Mouse (Mus musculus) hindbrain, embryonic 10.5 days (tissue): ENCODE results near the gene Adcy5. TPM values are rescaled to one million over a fixed set of nuclear protein-coding genes. Genes with fewer than 3 reads are reported as not detected.

Source experiments
- DNase-seq: peaks from one replicate; pipeline ENCODE4 v3.0.0-alpha.2; 2017; ENCODE audit warnings: low spot score
- H3K27ac ChIP-seq: fragments of 300-500 bp; sonication (generic); 2 replicates; pipeline ENCODE4 v1.5.1; 2016; ENCODE audit warnings: mild to moderate bottlenecking, moderate library complexity
- H3K27me3 ChIP-seq: fragments of 300-500 bp; sonication (generic); 2 replicates; pipeline ENCODE4 v1.6.1; 2016; ENCODE audit warnings: mild to moderate bottlenecking; ENCODE audit not compliant: poor library complexity, insufficient read depth, severe bottlenecking
- H3K36me3 ChIP-seq: fragments of 300-500 bp; sonication (generic); 2 replicates; pipeline ENCODE4 v1.6.1; 2016; ENCODE audit warnings: mild to moderate bottlenecking, moderate library complexity
- H3K4me1 ChIP-seq: fragments of 300-500 bp; sonication (generic); replicated peaks from 2 replicates; pipeline ENCODE4 v1.6.1; 2016; ENCODE audit warnings: mild to moderate bottlenecking
- H3K4me3 ChIP-seq: fragments of 300-500 bp; sonication (generic); 2 replicates; pipeline ENCODE4 v1.5.1; 2016; ENCODE audit warnings: mild to moderate bottlenecking, moderate library complexity
- H3K9me3 ChIP-seq: fragments of 300-500 bp; sonication (generic); 2 replicates; pipeline ENCODE4 v1.6.1; 2016; ENCODE audit warnings: mild to moderate bottlenecking, moderate library complexity
- WGBS: fragments of 180-500 bp; shearing (Covaris S2); methylation state at CpG from one replicate; pipeline ENCODE4 v1.1.7; 2016; 5-methylcytosine and 5-hydroxymethylcytosine counted together
- polyA plus RNA-seq: library from polyadenylated mRNA; unstranded; fragments of >200 nt; fragmentation: Nextera tagmentation; extraction: Ambion mirVana; gene quantifications from 2 replicates; pipeline ENCODE4 v1.2.1, GENCODE M21; 2016

The Adcy5 gene
- polyA plus RNA-seq = 0.80 and 1.9 TPM in 2 replicates

GRCm38 (mm10) chr16:35154641-35155390, at the start of gene Adcy5:
TSS of gene Adcy5 (plus strand) at chr16:35154877.
- under 1% methylated on average over 91 of the region's 104 CpGs for WGBS
- H3K27ac ChIP-seq = peak within 1 kb of the TSS; percentile 86
- no peaks in the 10 kb centered on the region for H3K9me3 ChIP-seq
- H3K4me1 ChIP-seq = peaks cover 53% of the 10 kb centered on the region
- DNase-seq = peak; percentile 72
- peaks cover 89% of the 10 kb centered on the region for H3K27me3 ChIP-seq
- no peaks in the 10 kb centered on the region for H3K36me3 ChIP-seq
- peak within 1 kb of the TSS; percentile 77 for H3K4me3 ChIP-seq

GRCm38 (mm10) chr16:35107985-35108384, 46.7 kb upstream of the Adcy5 start:
- peaks cover 34% of the 10 kb centered on the region for H3K36me3 ChIP-seq
- H3K27ac ChIP-seq = no peak overlapping the region
- no peaks in the 10 kb centered on the region for H3K27me3 ChIP-seq
- 65% methylated on average over 6 of the region's 6 CpGs for WGBS
- no peaks in the 10 kb centered on the region for H3K9me3 ChIP-seq
- DNase-seq = peak; percentile 18
- H3K4me3 ChIP-seq = no peak overlapping the region
- H3K4me1 ChIP-seq = peaks cover 17% of the 10 kb centered on the region

- WGBS = 59% methylated on average over 8 of the region's 8 CpGs
- no peak overlapping the region for H3K27ac ChIP-seq
- H3K27me3 ChIP-seq = no peaks in the 10 kb centered on the region
- peaks cover 17% of the 10 kb centered on the region for H3K4me1 ChIP-seq
- no peaks in the 10 kb centered on the region for H3K9me3 ChIP-seq
- no peak for DNase-seq
- H3K4me3 ChIP-seq = no peak overlapping the region
- peaks cover 25% of the 10 kb centered on the region for H3K36me3 ChIP-seq
Measured at GRCm38 (mm10) chr16:35109156-35109555, 45.5 kb upstream of the Adcy5 start.

- H3K36me3 ChIP-seq = peaks cover 19% of the 10 kb centered on the region
- H3K4me3 ChIP-seq = no peak overlapping the region
- H3K9me3 ChIP-seq = no peaks in the 10 kb centered on the region
- WGBS = 42% methylated on average over 7 of the region's 7 CpGs
- DNase-seq = peak; percentile 37
- 0 out of 2 replicates have a peak overlapping the region, but pooled peaks have one; percentile 41 for H3K27ac ChIP-seq
- H3K4me1 ChIP-seq = peaks cover 17% of the 10 kb centered on the region
- no peaks in the 10 kb centered on the region for H3K27me3 ChIP-seq
Measured at GRCm38 (mm10) chr16:35109656-35110291, 44.9 kb upstream of the Adcy5 start.

GRCm38 (mm10) chr16:35110410-35111142, 44.1 kb upstream of the Adcy5 start:
- H3K4me1 ChIP-seq = peaks cover 17% of the 10 kb centered on the region
- no peak overlapping the region for H3K4me3 ChIP-seq
- WGBS = 26% methylated on average over 10 of the region's 10 CpGs
- H3K36me3 ChIP-seq = peaks cover 16% of the 10 kb centered on the region
- DNase-seq = peak; percentile 92
- H3K27ac ChIP-seq = peak overlapping the region; percentile 60
- no peaks in the 10 kb centered on the region for H3K27me3 ChIP-seq
- no peaks in the 10 kb centered on the region for H3K9me3 ChIP-seq

GRCm38 (mm10) chr16:35111143-35111620, 43.5 kb upstream of the Adcy5 start:
- DNase-seq = peak; percentile 29
- no peaks in the 10 kb centered on the region for H3K27me3 ChIP-seq
- 63% methylated on average over 8 of the region's 8 CpGs for whole genome bisulfite sequencing
- no peak overlapping the region for H3K4me3 ChIP-seq
- peaks cover 11% of the 10 kb centered on the region for H3K36me3 ChIP-seq
- no peaks in the 10 kb centered on the region for H3K9me3 ChIP-seq
- peaks cover 17% of the 10 kb centered on the region for H3K4me1 ChIP-seq
- peak overlapping the region; percentile 60 for H3K27ac ChIP-seq

- DNase-seq = no peak
- H3K4me1 ChIP-seq = peaks cover 17% of the 10 kb centered on the region
- H3K36me3 ChIP-seq = no peaks in the 10 kb centered on the region
- WGBS = 85% methylated on average over 5 of the region's 5 CpGs
- no peaks in the 10 kb centered on the region for H3K27me3 ChIP-seq
- H3K9me3 ChIP-seq = no peaks in the 10 kb centered on the region
- no peak overlapping the region for H3K4me3 ChIP-seq
- H3K27ac ChIP-seq = no peak overlapping the region
Measured at GRCm38 (mm10) chr16:35113496-35113895, 41.2 kb upstream of the Adcy5 start.

GRCm38 (mm10) chr16:35116328-35116956, 38.2 kb upstream of the Adcy5 start:
- Histone ChIP-seq H3K4me3 (no peak overlapping the region), H3K27me3 (no peaks in the 10 kb centered on the region), H3K9me3 (peaks cover 8% of the 10 kb centered on the region), H3K36me3 (no peaks in the 10 kb centered on the region), H3K4me1 (no peaks in the 10 kb centered on the region; the same call in 1 of the 2 replicates), H3K27ac (no peak overlapping the region)
- no peak for DNase-seq
- WGBS = 91% methylated on average over 7 of the region's 7 CpGs

GRCm38 (mm10) chr16:35117436-35117835, 37.2 kb upstream of the Adcy5 start:
- Histone ChIP-seq H3K4me1 (no peaks in the 10 kb centered on the region; the same call in 1 of the 2 replicates), H3K4me3 (no peak overlapping the region), H3K36me3 (no peaks in the 10 kb centered on the region), H3K9me3 (peaks cover 8% of the 10 kb centered on the region), H3K27me3 (no peaks in the 10 kb centered on the region), H3K27ac (no peak overlapping the region)
- DNase-seq = no peak
- 61% methylated on average over 7 of the region's 7 CpGs for WGBS

GRCm38 (mm10) chr16:35120603-35121002, 34.1 kb upstream of the Adcy5 start:
- no peak for DNase-seq

GRCm38 (mm10) chr16:35127270-35127669, 27.4 kb upstream of the Adcy5 start:
- DNase-seq = no peak
- 80% methylated on average over 5 of the region's 5 CpGs for WGBS
- Histone ChIP-seq H3K4me3 (no peak overlapping the region), H3K27me3 (no peaks in the 10 kb centered on the region), H3K4me1 (0 out of 2 replicates have a peak, but pooled peaks cover 4% of the 10 kb centered on the region), H3K9me3 (no peaks in the 10 kb centered on the region), H3K36me3 (no peaks in the 10 kb centered on the region), H3K27ac (no peak overlapping the region)

More at GRCm38 (mm10) chr16:35120603-35121002, 34.1 kb upstream of the Adcy5 start:
- H3K9me3 ChIP-seq = peaks cover 8% of the 10 kb centered on the region
- no peak overlapping the region for H3K4me3 ChIP-seq
- no peak overlapping the region for H3K27ac ChIP-seq
- peaks cover 4% of the 10 kb centered on the region; the same call in 1 of the 2 replicates for H3K4me1 ChIP-seq
- 77% methylated on average over 4 of the region's 4 CpGs for WGBS
- H3K36me3 ChIP-seq = no peaks in the 10 kb centered on the region
- H3K27me3 ChIP-seq = no peaks in the 10 kb centered on the region

- Histone ChIP-seq H3K4me1 (no peaks in the 10 kb centered on the region), H3K36me3 (no peaks in the 10 kb centered on the region), H3K27ac (no peak overlapping the region), H3K9me3 (no peaks in the 10 kb centered on the region), H3K27me3 (0 out of 2 replicates have a peak, but pooled peaks cover 2% of the 10 kb centered on the region), H3K4me3 (no peak overlapping the region)
- WGBS = 77% methylated on average over 3 of the region's 3 CpGs
- DNase-seq = no peak
Measured at GRCm38 (mm10) chr16:35130172-35130571, 24.5 kb upstream of the Adcy5 start.
